Mouse (Mus musculus) embryonic facial prominence, embryonic 11.5 days (tissue): Measurements from ENCODE around the gene Maco1. TPM values are rescaled to one million over a fixed set of nuclear protein-coding genes. Genes with fewer than 3 reads are reported as not detected.

Experiments used
- ATAC-seq: fragments of 200-750 bp; cut with Nextera tagmentation; replicated peaks from 2 replicates; pipeline ENCODE4 v1.8.0; 2017; ENCODE audit warnings: low read depth; ENCODE audit not compliant: insufficient number of reproducible peaks, low FRiP score, low TSS enrichment
- DNase-seq: peaks from one replicate; pipeline ENCODE4 v3.0.0-alpha.2; 2015; ENCODE audit warnings: low spot score
- H3K27ac ChIP-seq: fragments of 300-500 bp; sonication (generic); replicated peaks from 2 replicates; pipeline ENCODE4 v1.5.1; 2014; ENCODE audit warnings: mild to moderate bottlenecking, low read depth, low read length, control low read depth
- H3K27me3 ChIP-seq: fragments of 300-500 bp; sonication (generic); 2 replicates; pipeline ENCODE4 v1.6.1; 2014; ENCODE audit warnings: mild to moderate bottlenecking, low read length, moderate library complexity, mixed read lengths; ENCODE audit not compliant: control insufficient read depth, insufficient read depth
- H3K36me3 ChIP-seq: fragments of 300-500 bp; sonication (generic); replicated peaks from 2 replicates; pipeline ENCODE4 v1.6.1; 2014; ENCODE audit warnings: low read depth, mild to moderate bottlenecking, low read length, moderate library complexity, mixed read lengths; ENCODE audit not compliant: control insufficient read depth, insufficient read depth
- H3K4me1 ChIP-seq: fragments of 300-500 bp; sonication (generic); 2 replicates; pipeline ENCODE4 v1.6.1; 2014; ENCODE audit warnings: low read length, mixed read lengths; ENCODE audit not compliant: control insufficient read depth, insufficient read depth
- H3K4me2 ChIP-seq: fragments of 300-500 bp; sonication (generic); 2 replicates; pipeline ENCODE4 v1.6.1; 2014; ENCODE audit warnings: low read depth, mild to moderate bottlenecking, control low read depth, low read length, moderate library complexity
- H3K4me3 ChIP-seq: fragments of 300-500 bp; sonication (generic); 2 replicates; pipeline ENCODE4 v1.5.1; 2014; ENCODE audit warnings: low read depth, low read length, control low read depth
- H3K9ac ChIP-seq: fragments of 300-500 bp; sonication (generic); replicated peaks from 2 replicates; pipeline ENCODE4 v1.6.1; 2014; ENCODE audit warnings: mild to moderate bottlenecking, control low read depth, low read length
- H3K9me3 ChIP-seq: fragments of 300-500 bp; sonication (generic); replicated peaks from 2 replicates; pipeline ENCODE4 v1.6.1; 2016; ENCODE audit warnings: mild to moderate bottlenecking, low read length, inconsistent platforms, mixed read lengths; ENCODE audit not compliant: control insufficient read depth
- WGBS: fragments of 180-500 bp; shearing (Covaris S2); extraction: QIAGEN DNeasy Blood & Tissue Kit; methylation state at CpG from one replicate; pipeline ENCODE4 v1.1.7; 2014; 5-methylcytosine and 5-hydroxymethylcytosine counted together
- polyA plus RNA-seq: library from polyadenylated mRNA; unstranded; fragments of >200 nt; fragmentation: Nextera tagmentation; extraction: Ambion mirVana; gene quantifications from 2 replicates; pipeline ENCODE4 v1.2.1, GENCODE M21; 2014

The Maco1 gene
- polyA plus RNA-seq, 1 experiment from 2014 or later = 47.0 TPM

GRCm38 (mm10) chr4:134779136-134779934 is 73.8 kb downstream of the Maco1 start:
- no peak overlapping the region for H3K9ac ChIP-seq
- peak; percentile 47 for DNase-seq
- no peaks in the 10 kb centered on the region for H3K27me3 ChIP-seq
- 31% methylated on average over 14 of the region's 14 CpGs for WGBS
- H3K27ac ChIP-seq = no peak overlapping the region
- ATAC-seq = no peak
- no peaks in the 10 kb centered on the region for H3K36me3 ChIP-seq
- no peak overlapping the region for H3K4me2 ChIP-seq
- H3K9me3 ChIP-seq = no peaks in the 10 kb centered on the region
- H3K4me3 ChIP-seq = no peak overlapping the region
- H3K4me1 ChIP-seq = 0 out of 2 replicates have a peak, but pooled peaks cover 2% of the 10 kb centered on the region

GRCm38 (mm10) chr4:134776246-134776645 is 76.9 kb downstream of the Maco1 start:
- Histone ChIP-seq H3K27ac (no peak overlapping the region), H3K9ac (no peak overlapping the region), H3K4me3 (no peak overlapping the region), H3K9me3 (no peaks in the 10 kb centered on the region), H3K27me3 (no peaks in the 10 kb centered on the region), H3K4me2 (no peak overlapping the region), H3K36me3 (no peaks in the 10 kb centered on the region), H3K4me1 (0 out of 2 replicates have a peak, but pooled peaks cover 2% of the 10 kb centered on the region)
- no peak for DNase-seq
- WGBS = 58% methylated on average over 7 of the region's 7 CpGs
- ATAC-seq = no peak

- H3K9ac ChIP-seq = no peak overlapping the region
- 0 out of 2 replicates have a peak, but pooled peaks cover 2% of the 10 kb centered on the region for H3K4me1 ChIP-seq
- H3K27ac ChIP-seq = no peak overlapping the region
- no peak overlapping the region for H3K4me3 ChIP-seq
- no peaks in the 10 kb centered on the region for H3K27me3 ChIP-seq
- H3K36me3 ChIP-seq = no peaks in the 10 kb centered on the region
- WGBS = 53% methylated on average over 13 of the region's 14 CpGs
- DNase-seq (no peak), ATAC-seq (no peak)
- H3K4me2 ChIP-seq = no peak overlapping the region
- H3K9me3 ChIP-seq = no peaks in the 10 kb centered on the region
These were observed 77.8 kb downstream of the Maco1 start for GRCm38 (mm10) chr4:134775234-134775944.

GRCm38 (mm10) chr4:134774126-134774525 is 79.0 kb downstream of the Maco1 start:
- no peak overlapping the region for H3K4me2 ChIP-seq
- DNase-seq (no peak), ATAC-seq (no peak)
- H3K4me3 ChIP-seq = no peak overlapping the region
- H3K27ac ChIP-seq = no peak overlapping the region
- H3K4me1 ChIP-seq = no peaks in the 10 kb centered on the region
- no peak overlapping the region for H3K9ac ChIP-seq
- no peaks in the 10 kb centered on the region for H3K9me3 ChIP-seq
- H3K27me3 ChIP-seq = no peaks in the 10 kb centered on the region
- H3K36me3 ChIP-seq = no peaks in the 10 kb centered on the region
- WGBS = 84% methylated on average over 6 of the region's 6 CpGs

GRCm38 (mm10) chr4:134772805-134773674 is 80.1 kb downstream of the Maco1 start:
- DNase-seq (no peak), ATAC-seq (no peak)
- H3K4me2 ChIP-seq = no peak overlapping the region
- no peaks in the 10 kb centered on the region for H3K36me3 ChIP-seq
- H3K27ac ChIP-seq = no peak overlapping the region
- no peak overlapping the region for H3K4me3 ChIP-seq
- 35% methylated on average over 4 of the region's 4 CpGs for WGBS
- H3K27me3 ChIP-seq = peaks cover 4% of the 10 kb centered on the region; the same call in 1 of the 2 replicates
- no peaks in the 10 kb centered on the region for H3K4me1 ChIP-seq
- no peaks in the 10 kb centered on the region for H3K9me3 ChIP-seq
- no peak overlapping the region; the same call in 1 of the 2 replicates for H3K9ac ChIP-seq

- H3K9me3 ChIP-seq = no peaks in the 10 kb centered on the region
- no peak overlapping the region for H3K27ac ChIP-seq
- H3K27me3 ChIP-seq = peaks cover 4% of the 10 kb centered on the region; the same call in 1 of the 2 replicates
- ATAC-seq (no peak), DNase-seq (no peak)
- no peak overlapping the region for H3K4me3 ChIP-seq
- H3K4me1 ChIP-seq = peaks cover 5% of the 10 kb centered on the region
- no peak overlapping the region for H3K9ac ChIP-seq
- 76% methylated on average over 7 of the region's 7 CpGs for WGBS
- H3K36me3 ChIP-seq = no peaks in the 10 kb centered on the region
- no peak overlapping the region for H3K4me2 ChIP-seq
These were observed 83.3 kb downstream of the Maco1 start for GRCm38 (mm10) chr4:134769891-134770290.

GRCm38 (mm10) chr4:134769081-134769811 is 83.9 kb downstream of the Maco1 start:
- H3K4me1 ChIP-seq = peaks cover 5% of the 10 kb centered on the region
- H3K4me3 ChIP-seq = no peak overlapping the region
- H3K27me3 ChIP-seq = peaks cover 4% of the 10 kb centered on the region; the same call in 1 of the 2 replicates
- ATAC-seq = no peak
- H3K9me3 ChIP-seq = no peaks in the 10 kb centered on the region
- no peak overlapping the region for H3K27ac ChIP-seq
- DNase-seq = no peak
- no peak overlapping the region for H3K4me2 ChIP-seq
- WGBS = 59% methylated on average over 7 of the region's 7 CpGs
- H3K9ac ChIP-seq = no peak overlapping the region
- no peaks in the 10 kb centered on the region for H3K36me3 ChIP-seq
